ENCODE assay signal across 8 mouse cellular contexts in genomic region chr15:85582356-85582910, GRCm38 (mm10). TPM values are rescaled to one million over a fixed set of nuclear protein-coding genes. Genes with fewer than 3 reads are reported as not detected.
DNase-seq lines count a peak whose midpoint lies in the region; ATAC-seq and TF ChIP-seq lines count a peak whose summit lies in the region.

Gene Wnt7b (minus strand): TSS chr15:85582473.

- DNase-seq in kidney, adult 11 months, result no peak
- no peak for DNase-seq in spleen, postnatal 10 days (ENCODE audit: low spot score in 2 of 2)
- DNase-seq in right cerebral cortex, adult 18-20 months, result no peak
- no peak for DNase-seq in urinary bladder, postnatal 4 days (ENCODE audit: low spot score in 2 of 2)

- no peaks in the 10 kb centered on the region for H3K9me3 ChIP-seq in kidney, embryonic 16.5 days (ENCODE audit: low read length)
- no peaks in the 10 kb centered on the region for H3K9me3 ChIP-seq in embryonic facial prominence, embryonic 12.5 days
- no peaks in the 10 kb centered on the region for H3K9me3 ChIP-seq in intestine, postnatal 0 days (ENCODE audit: control insufficient read depth)
- no peaks in the 10 kb centered on the region for H3K9me3 ChIP-seq in midbrain, embryonic 15.5 days

- no peaks in the 10 kb centered on the region for H3K36me3 ChIP-seq in kidney, embryonic 16.5 days (ENCODE audit: insufficient read depth, low read length)
- H3K36me3 ChIP-seq in embryonic facial prominence, embryonic 12.5 days, result no peaks in the 10 kb centered on the region
- no peaks in the 10 kb centered on the region for H3K36me3 ChIP-seq in intestine, postnatal 0 days (ENCODE audit: control insufficient read depth, insufficient read depth)
- H3K36me3 ChIP-seq in midbrain, embryonic 15.5 days (replicated peaks), result no peaks in the 10 kb centered on the region

- H3K27ac ChIP-seq in kidney, embryonic 16.5 days (ENCODE audit: low read length), result peak within 1 kb of the TSS; percentile 46; the same call in 1 of the 2 replicates
- H3K27ac ChIP-seq in embryonic facial prominence, embryonic 12.5 days, result 0 out of 2 replicates have a peak within 1 kb of the TSS, but pooled peaks have one; percentile 41
- H3K27ac ChIP-seq in intestine, postnatal 0 days (ENCODE audit: low read depth, low read length), result no peak within 1 kb of the TSS
- H3K27ac ChIP-seq in midbrain, embryonic 15.5 days, result peak within 1 kb of the TSS; percentile 61

- no peak for TF ChIP-seq CTCF in intestine, postnatal 0 days (IDR thresholded peaks at IDR 0.05; ENCODE audit: low read depth)

- ATAC-seq in kidney, embryonic 16.5 days (ENCODE audit: low FRiP score, low TSS enrichment), result no peak
- no peak for ATAC-seq in embryonic facial prominence, embryonic 12.5 days (ENCODE audit: insufficient number of reproducible peaks, insufficient read depth, low FRiP score, low TSS enrichment)
- ATAC-seq in intestine, postnatal 0 days, result no peak
- 0 out of 2 replicates have a peak, but pooled peaks have one; percentile 31 for ATAC-seq in midbrain, embryonic 15.5 days (replicated peaks)

- peaks cover 26% of the 10 kb centered on the region for H3K4me1 ChIP-seq in kidney, embryonic 16.5 days (ENCODE audit: insufficient read depth, low read length)
- peaks cover 25% of the 10 kb centered on the region for H3K4me1 ChIP-seq in embryonic facial prominence, embryonic 12.5 days
- no peaks in the 10 kb centered on the region for H3K4me1 ChIP-seq in intestine, postnatal 0 days (replicated peaks; ENCODE audit: control insufficient read depth, insufficient read depth, low read length)
- H3K4me1 ChIP-seq in midbrain, embryonic 15.5 days, result peaks cover 42% of the 10 kb centered on the region

- H3K4me3 ChIP-seq in kidney, embryonic 16.5 days (ENCODE audit: low read length), result peak within 1 kb of the TSS; percentile 52
- H3K4me3 ChIP-seq in embryonic facial prominence, embryonic 12.5 days, result peak within 1 kb of the TSS; percentile 55
- peak within 1 kb of the TSS; percentile 46 for H3K4me3 ChIP-seq in intestine, postnatal 0 days (ENCODE audit: low read depth, low read length)
- H3K4me3 ChIP-seq in midbrain, embryonic 15.5 days, result peak within 1 kb of the TSS; percentile 62

- H3K9ac ChIP-seq in kidney, embryonic 16.5 days (replicated peaks; ENCODE audit: low read length), result peak within 1 kb of the TSS; percentile 70
- peak within 1 kb of the TSS; percentile 56 for H3K9ac ChIP-seq in embryonic facial prominence, embryonic 12.5 days
- H3K9ac ChIP-seq in intestine, postnatal 0 days (ENCODE audit: low read depth, low read length), result no peak within 1 kb of the TSS
- H3K9ac ChIP-seq in midbrain, embryonic 15.5 days, result peak within 1 kb of the TSS; percentile 50

- H3K4me2 ChIP-seq in kidney, embryonic 16.5 days (replicated peaks; ENCODE audit: low read depth, low read length), result peak within 1 kb of the TSS; percentile 71
- H3K4me2 ChIP-seq in embryonic facial prominence, embryonic 12.5 days (replicated peaks), result peak within 1 kb of the TSS; percentile 96
- peak within 1 kb of the TSS; percentile 77 for H3K4me2 ChIP-seq in intestine, postnatal 0 days (replicated peaks; ENCODE audit: low read depth)
- peak within 1 kb of the TSS; percentile 100 for H3K4me2 ChIP-seq in midbrain, embryonic 15.5 days

- 3% methylated on average over 19 of the region's 19 CpGs for WGBS in kidney, embryonic 16.5 days
- 3% methylated on average over 19 of the region's 19 CpGs for WGBS in embryonic facial prominence, embryonic 12.5 days
- 4% methylated on average over 19 of the region's 19 CpGs for WGBS in intestine, postnatal 0 days
- 2% methylated on average over 19 of the region's 19 CpGs for WGBS in midbrain, embryonic 15.5 days

- H3K27me3 ChIP-seq in kidney, embryonic 16.5 days (ENCODE audit: insufficient read depth, low read length), result peaks cover 79% of the 10 kb centered on the region
- H3K27me3 ChIP-seq in embryonic facial prominence, embryonic 12.5 days, result peaks cover 73% of the 10 kb centered on the region
- peaks cover 71% of the 10 kb centered on the region for H3K27me3 ChIP-seq in intestine, postnatal 0 days (replicated peaks; ENCODE audit: control insufficient read depth, insufficient read depth, low read length)
- H3K27me3 ChIP-seq in midbrain, embryonic 15.5 days (replicated peaks), result peaks cover 50% of the 10 kb centered on the region

RNA-seq across cellular contexts. Expression of gene Wnt7b, which starts in this region (rescaled TPM):
- 21.2 and 22.5 TPM in 2 replicates for polyA plus RNA-seq in kidney, embryonic 16.5 days (2015; fragmentation: Nextera tagmentation; extraction: Ambion mirVana)
- polyA plus RNA-seq in embryonic facial prominence, embryonic 12.5 days (2016; fragmentation: Nextera tagmentation; extraction: Ambion mirVana), result 31.5 and 34.3 TPM in 2 replicates
- 0.14 and 0.27 TPM in 2 replicates for polyA plus RNA-seq in intestine, postnatal 0 days (2015; fragmentation: Nextera tagmentation; extraction: Ambion mirVana)
- 33.2 and 35.0 TPM in 2 replicates for polyA plus RNA-seq in midbrain, embryonic 15.5 days (2015; fragmentation: Nextera tagmentation; extraction: Ambion mirVana)

Comparison
In these comparisons a context has a peak if more than half of its experiments do, and no peak if none do; other contexts are left out.
1. RNA of gene Wnt7b (polyA plus RNA-seq): 31.5 to 34.3 TPM in embryonic facial prominence, embryonic 12.5 days, 33.2 to 35.0 TPM in midbrain, embryonic 15.5 days and 21.2 to 22.5 TPM in kidney, embryonic 16.5 days; 0.14 to 0.27 TPM in intestine, postnatal 0 days; every median in the first group is over 10 times any median in the second.
2. Peak in every context shown above with its lines, with median percentiles within 50 percentile points of each other: H3K4me2 ChIP-seq and H3K4me3 ChIP-seq.